Mouse (Mus musculus): ENCODE results near the gene Dctn2. TPM values are rescaled to one million over a fixed set of nuclear protein-coding genes. Genes with fewer than 3 reads are reported as not detected.

Gene Dctn2
- total RNA-seq, 1 experiment from 2014 or later, result 104 TPM

DNA sequence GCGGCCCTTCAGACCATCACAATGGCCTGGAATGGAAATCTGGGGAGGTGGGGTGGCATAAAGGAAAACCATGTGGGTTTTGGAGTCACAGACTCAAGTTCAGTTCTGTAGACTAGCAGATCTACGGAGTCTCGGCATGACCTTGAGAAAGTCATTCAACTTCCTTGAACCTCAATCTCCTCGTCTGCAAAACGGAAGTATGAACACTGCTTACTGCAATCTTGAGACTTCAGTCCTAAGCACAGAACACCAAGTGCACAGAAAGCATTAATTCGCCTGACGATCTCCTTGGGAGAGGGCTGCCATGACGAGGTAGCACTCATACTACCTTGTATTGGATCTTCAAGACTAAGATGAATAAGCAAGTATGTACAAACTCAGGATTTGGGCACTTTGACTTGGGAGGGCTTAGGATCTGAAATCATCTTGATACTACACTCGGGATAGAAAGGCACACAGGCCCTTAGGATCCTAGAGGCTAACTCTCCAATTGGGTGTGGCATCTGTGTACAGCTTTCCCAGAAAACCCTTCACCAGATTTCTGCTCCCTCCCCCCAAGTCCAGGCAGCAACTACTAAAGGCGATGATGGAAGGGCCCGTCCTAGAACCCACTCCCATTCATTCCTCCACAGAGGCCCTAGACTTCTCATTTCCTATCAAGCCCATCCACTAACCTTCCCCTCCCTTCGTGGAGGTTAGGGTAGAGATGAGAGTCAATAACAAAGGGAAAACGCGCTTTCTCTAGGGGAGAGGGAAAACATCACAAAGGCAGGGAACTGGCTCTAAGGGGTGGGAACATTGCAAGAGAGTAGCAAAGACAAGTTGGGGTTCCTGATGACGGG, 4.2 kb upstream of the Dctn2 start:
- ATAC-seq (replicated peaks; ENCODE audit: insufficient number of reproducible peaks, low FRiP score, low TSS enrichment, poor library complexity, severe bottlenecking), result no peak

DNA sequence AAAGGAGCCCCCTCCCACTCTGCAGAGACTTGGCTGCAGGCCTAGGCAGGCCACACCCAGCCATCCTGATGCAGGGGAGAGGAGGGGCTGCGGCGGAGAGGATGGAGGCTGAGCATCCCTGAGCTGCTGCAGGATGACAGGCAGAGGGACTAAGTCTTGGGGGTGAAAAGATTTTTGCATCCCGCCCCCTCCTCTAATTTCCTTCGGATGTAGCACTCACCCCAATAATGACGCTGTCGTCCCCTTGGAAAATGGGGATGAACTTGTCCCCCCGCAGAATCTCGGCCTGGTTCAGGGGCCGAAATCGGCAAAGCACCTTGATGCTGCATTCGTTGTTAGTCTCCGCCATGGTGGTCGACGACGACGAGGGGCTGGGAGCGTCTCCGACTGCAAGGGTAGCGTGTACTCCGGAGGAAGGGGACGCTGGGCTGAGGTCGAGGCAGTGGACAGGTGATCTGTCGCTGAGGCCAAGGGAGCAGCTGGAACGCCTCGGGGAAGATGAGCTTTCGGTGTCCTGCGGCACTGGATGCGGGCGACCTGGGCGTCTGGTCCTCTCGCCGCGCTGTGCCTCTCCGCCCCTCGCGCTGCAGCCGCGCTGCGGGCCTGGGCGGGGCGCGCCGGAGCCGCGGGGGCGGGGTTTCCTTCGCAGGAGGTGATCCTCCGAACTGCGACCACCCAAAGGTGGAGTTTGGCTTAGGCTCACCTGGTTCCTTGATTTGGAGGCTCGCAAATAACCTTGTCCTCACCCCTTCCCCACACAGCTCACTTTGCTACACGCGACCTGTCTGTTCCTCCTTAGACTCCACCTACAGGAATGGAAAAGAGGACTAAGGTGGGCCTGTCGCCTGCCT, 3.4 kb upstream of the Dctn2 start, which contains the start of gene Kif5a:
Gene Kif5a (minus strand): TSS at position 801 of the 851 bp plus-strand sequence.
- no peak for ATAC-seq (replicated peaks; ENCODE audit: insufficient number of reproducible peaks, low FRiP score, low TSS enrichment, poor library complexity, severe bottlenecking)

DNA sequence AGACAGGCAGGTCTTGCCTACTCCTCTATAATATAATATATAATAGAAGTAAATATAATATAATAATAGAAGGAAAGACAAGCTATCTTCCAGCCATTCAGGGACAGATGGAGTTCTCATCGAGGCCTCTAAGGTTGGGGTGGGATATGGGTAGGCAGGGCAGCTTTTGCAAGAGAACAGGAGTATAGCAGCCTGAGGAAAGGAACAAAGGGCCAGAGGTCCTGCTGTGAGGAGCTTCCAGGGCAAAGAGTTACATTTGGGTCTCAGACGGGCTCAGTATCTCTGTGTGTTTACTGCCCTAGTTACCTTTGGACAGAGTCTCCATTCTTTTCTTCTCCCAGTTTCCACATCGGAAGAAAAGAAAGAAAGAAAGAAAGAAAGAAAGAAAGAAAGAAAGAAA, 2.5 kb upstream of the Dctn2 start:
- ATAC-seq (replicated peaks; ENCODE audit: insufficient number of reproducible peaks, low FRiP score, low TSS enrichment, poor library complexity, severe bottlenecking), result no peak

DNA sequence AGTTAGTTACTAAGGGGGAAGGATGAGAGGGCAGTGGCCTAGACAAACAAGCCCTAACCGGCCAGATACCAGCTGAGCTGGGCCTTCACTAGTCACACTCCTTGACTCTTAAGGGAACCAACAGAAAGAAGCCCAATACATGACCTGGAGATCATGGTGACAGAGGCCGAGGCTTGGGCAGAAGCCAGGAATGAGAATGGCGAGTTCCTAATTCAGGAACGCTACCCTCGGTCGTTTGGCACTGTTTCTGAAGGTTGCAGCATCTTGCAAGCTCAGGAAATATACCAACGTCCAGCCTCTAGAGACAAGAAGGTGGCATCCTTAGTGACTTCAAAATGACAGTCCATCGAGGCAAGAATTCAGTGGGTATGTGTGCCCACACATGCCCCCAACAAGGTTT, 1.8 kb upstream of the Dctn2 start:
- no peak for ATAC-seq (replicated peaks; ENCODE audit: insufficient number of reproducible peaks, low FRiP score, low TSS enrichment, poor library complexity, severe bottlenecking)

DNA sequence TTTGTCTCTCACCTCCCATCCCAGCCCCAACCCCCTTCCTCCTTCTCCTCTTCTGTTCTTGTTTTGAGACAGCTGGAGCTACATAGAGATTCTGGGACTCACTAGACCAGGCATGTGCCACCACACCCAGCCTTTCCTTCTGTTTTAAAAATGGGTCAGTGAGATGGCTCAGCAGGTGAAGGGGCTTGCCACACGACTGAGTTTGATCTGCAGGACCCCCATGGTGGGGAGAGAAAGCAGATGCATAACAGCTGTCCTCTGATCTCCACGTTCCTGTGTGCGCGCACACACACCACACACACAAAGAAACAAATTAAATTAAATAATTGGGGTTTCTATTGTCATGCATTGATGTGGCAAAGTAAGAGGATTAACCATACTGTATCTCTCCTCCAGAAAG, 1.2 kb upstream of the Dctn2 start:
- ATAC-seq (replicated peaks; ENCODE audit: insufficient number of reproducible peaks, low FRiP score, low TSS enrichment, poor library complexity, severe bottlenecking), result no peak

DNA sequence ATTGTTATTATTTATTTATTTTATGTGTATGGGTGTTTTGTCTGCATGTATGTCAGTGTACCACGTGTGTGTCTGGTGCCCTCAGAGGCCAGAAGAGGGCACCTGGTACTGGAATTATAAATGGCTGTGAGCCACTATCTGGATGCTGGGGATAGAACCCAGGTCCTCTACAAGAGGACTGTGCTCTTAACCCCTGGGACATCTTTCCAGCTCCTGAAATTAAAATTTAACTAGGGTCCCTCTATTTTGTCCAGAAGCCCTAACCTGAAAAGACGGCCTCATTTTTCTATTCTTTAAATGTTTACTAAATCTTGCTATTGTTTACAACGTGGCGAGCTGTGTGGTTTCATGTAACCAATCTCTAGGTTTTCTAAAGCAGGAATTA, 449 bp upstream of the Dctn2 start:
- ATAC-seq (replicated peaks; ENCODE audit: insufficient number of reproducible peaks, low FRiP score, low TSS enrichment, poor library complexity, severe bottlenecking), result no peak

DNA sequence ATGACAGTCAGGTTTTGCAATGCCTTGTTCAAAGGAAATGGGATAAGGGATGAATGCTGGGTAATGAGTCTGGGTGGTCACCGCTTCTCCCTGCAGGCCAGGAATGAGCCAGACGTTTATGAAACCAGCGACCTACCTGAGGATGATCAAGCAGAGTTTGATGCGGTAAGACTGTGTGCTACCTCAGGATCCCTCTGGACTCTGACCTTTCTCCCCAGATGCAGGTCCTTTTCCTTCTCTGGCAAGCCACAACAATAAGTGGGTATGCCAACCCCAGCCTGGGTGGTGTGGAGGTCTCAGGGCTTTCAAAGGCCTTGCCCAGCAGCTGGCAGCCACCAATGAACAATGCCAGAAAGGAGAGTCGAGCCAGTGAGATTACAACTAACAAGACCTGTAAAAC, 1.1 kb downstream of the Dctn2 start:
- no peak for ATAC-seq (replicated peaks; ENCODE audit: insufficient number of reproducible peaks, low FRiP score, low TSS enrichment, poor library complexity, severe bottlenecking)

DNA sequence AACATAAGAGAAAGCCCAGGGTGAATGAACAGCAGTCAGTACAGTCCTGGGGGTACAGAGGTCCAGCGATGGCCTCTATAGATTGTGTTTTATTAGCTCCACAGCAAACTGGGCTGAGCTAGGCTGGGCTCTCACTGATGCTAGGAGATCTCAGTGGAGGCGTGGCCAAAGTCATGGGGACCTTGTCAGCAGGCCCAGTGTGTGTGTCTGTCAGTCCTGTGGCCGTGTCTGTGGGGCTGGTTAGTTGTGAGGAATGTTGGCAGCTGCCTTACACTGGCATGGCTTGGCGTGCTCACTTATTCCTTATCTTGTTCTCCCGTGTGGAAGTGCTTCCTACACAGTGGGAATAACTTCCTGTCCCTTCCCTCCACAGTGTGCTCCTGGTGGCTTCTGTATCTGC, 2.2 kb downstream of the Dctn2 start:
- no peak for ATAC-seq (replicated peaks; ENCODE audit: insufficient number of reproducible peaks, low FRiP score, low TSS enrichment, poor library complexity, severe bottlenecking)

DNA sequence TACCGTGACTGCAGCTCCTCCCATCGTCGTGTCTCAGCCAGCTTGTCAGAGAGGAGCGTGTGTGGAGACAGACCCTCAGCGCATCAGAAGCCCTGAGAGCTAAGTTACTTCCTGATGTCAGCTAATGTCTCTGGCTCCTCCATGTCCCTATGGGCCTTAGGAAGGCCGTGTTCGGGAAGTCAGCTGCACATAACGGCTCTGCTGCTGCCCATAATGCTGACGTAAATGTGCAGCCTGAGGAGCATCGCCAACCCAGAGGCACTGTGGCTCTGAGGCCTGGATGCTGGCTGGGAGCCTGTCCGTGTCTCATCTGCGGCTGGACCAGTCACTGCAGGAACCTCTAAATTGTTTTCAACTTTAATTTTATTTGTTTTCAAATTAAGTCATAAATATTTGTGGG, 2.9 kb downstream of the Dctn2 start:
- ATAC-seq (replicated peaks; ENCODE audit: insufficient number of reproducible peaks, low FRiP score, low TSS enrichment, poor library complexity, severe bottlenecking), result no peak

DNA sequence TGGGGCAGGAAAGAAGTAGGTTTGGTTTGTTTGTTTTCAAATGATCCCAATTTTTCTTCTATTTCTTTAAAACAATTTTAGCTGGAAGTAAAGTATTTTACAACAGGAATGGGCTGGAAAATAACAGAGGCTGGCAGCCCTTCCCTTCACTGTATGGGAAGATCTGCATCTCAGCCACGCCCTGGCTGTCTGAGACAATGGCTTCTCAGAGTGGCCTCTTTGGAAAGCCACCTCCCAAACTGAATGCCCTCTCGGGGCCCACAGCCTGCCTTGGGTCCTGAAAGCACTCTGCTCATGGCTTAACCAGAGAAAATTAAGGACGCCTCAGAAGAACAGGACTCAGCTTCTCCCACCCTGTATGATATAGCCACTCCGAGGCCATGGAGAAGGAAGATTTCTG, 3.7 kb downstream of the Dctn2 start:
- ATAC-seq (replicated peaks; ENCODE audit: insufficient number of reproducible peaks, low FRiP score, low TSS enrichment, poor library complexity, severe bottlenecking), result no peak

DNA sequence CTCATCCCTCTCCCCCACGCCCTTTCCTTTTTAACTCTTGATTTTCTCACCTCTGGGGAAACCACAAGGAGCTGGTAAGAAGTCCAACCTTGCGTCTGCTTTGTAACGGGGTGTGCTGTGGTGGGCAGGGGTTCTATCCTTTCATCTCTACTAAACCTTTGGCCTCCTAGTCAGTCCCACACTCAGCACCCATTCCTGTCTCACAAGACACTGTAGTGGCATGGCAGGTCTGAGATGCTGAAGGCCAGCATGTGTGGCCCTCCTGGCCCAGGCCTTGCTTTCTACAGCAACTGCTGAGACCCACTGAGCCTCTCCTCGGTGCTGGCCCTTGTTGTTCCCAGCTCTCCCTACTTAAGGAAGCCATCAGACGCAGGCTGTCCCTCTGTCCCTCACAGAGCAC, 6.2 kb downstream of the Dctn2 start:
- no peak for ATAC-seq (replicated peaks; ENCODE audit: insufficient number of reproducible peaks, low FRiP score, low TSS enrichment, poor library complexity, severe bottlenecking)

DNA sequence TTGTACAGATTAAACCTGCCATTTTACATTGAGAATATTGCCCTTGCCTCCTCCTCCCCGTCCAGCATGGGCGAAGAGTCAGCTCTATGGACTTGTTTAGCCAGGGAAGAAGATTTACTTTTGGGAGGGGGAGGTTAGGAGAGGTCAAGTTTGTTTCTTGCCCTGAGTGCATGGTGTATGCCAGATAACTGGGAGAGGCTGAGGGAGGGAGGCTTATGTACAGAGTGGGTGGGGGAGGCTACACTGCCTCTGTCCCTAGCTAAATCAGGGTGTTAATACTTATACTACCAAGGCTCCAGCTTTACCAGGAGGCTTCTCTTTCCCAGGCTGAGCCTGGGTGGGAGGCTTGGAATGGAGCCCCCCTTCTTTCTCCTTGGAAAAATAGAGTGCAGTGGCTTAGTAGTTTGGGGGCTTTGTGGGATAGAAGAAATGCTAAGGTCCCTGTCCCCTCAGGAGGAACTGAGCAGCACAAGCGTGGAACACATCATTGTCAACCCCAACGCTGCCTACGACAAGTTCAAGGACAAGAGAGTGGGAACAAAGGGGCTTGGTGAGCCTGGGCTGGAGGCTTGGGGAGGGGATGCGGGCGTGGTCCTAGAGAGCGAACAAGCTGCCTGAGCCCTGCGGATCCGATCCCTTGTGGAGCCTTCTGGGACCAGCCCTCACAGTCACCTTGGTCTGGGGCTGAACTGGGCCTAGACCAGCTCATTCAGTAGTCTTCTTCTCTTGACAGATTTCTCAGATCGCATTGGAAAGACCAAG, 8.3 kb downstream of the Dctn2 start:
- ATAC-seq (replicated peaks; ENCODE audit: insufficient number of reproducible peaks, low FRiP score, low TSS enrichment, poor library complexity, severe bottlenecking), result no peak

DNA sequence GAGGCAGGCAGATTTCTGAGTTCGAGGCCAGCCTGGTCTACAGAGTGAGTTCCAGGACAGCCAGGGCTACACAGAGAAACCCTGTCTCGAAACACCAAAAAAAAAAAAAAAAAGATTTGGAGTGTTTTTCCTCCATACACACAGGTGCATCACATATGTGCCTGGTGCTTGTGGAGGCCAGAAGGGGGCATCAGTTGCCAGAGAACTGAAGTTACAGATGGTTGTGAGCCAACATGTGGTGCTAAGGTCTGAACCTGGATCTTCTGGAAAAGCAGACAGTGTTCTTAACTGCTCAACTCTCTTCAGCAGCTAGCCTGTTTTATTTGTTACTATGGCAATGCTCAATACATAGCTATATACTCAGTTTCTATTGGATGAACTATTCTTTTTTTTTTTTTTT, 13.6 kb downstream of the Dctn2 start:
- ATAC-seq (replicated peaks; ENCODE audit: insufficient number of reproducible peaks, low FRiP score, low TSS enrichment, poor library complexity, severe bottlenecking), result no peak

DNA sequence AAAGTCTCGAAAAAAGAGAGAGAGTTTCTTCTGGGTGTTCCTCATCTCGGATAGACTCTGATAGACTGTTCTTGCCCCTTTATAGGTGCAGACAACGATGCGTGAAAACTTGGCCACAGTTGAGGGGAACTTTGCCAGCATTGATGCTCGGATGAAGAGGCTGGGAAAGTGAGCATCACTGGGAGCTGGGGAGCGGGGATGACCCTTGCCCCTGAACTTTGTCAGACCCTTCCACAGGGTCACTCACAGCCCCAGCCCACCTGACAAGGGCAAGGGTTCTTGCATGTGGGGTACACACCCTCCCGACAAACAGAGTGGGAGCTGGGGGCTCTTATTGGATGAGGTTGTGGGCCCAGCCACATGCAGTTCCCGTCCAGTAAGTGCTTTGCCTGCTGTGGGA, 15.1 kb downstream of the Dctn2 start:
- no peak for ATAC-seq (replicated peaks; ENCODE audit: insufficient number of reproducible peaks, low FRiP score, low TSS enrichment, poor library complexity, severe bottlenecking)

DNA sequence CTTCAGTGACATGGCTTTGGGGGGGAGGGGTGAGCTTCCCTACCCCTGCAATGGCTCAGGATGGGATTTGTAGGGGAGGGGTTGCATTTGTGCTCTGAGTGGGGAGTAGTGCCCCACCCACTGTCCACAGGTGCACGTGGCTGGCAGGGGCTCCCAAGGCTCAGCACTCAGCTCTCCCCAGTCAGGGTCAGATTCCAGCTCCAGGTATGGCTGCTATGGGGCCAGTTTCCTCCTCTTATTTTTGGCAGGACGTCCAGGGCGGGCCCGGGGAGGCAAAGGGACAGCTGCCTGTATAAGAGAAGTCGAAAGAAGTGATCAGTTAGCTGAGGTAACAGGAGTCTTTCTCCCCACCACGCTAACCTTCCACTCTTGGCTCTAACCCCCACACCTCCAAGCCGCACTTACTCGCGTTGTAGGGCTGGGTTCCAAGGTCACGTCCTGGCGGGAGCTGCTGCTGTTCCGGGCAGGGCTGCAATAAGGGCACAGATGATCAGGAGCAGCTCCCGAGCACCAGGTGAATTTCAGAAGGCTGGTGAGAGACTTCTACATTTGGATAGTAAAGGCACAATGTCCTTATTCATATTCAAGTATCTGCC, 16.6 kb downstream of the Dctn2 start:
- ATAC-seq (replicated peaks; ENCODE audit: insufficient number of reproducible peaks, low FRiP score, low TSS enrichment, poor library complexity, severe bottlenecking), result no peak

DNA sequence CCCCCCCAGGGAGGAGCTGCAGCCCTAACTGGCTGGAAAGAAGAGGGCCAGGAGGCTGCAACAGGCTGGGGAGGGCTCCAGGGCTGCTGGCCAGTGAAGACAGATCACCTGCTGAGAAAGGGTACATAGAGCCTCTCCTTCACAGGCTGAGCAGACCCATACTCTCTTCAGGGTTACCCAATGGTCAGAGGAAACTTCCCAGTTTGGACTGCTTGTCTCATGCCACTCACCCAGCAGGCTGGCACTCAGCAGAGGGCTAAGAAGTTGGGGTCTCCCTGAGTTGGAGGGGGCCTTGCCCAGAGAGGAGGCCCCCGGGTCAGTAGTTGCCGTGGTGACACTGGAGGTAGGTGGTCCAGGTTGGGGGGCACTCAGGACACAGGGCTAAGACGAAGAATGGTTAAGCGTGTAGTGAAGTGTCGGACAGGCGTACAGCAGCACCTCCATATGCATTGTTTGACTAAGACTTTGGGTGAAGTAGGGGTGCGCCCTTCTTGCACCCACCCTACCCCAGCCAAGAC, 18.0 kb downstream of the Dctn2 start:
- ATAC-seq (replicated peaks; ENCODE audit: insufficient number of reproducible peaks, low FRiP score, low TSS enrichment, poor library complexity, severe bottlenecking), result no peak

DNA sequence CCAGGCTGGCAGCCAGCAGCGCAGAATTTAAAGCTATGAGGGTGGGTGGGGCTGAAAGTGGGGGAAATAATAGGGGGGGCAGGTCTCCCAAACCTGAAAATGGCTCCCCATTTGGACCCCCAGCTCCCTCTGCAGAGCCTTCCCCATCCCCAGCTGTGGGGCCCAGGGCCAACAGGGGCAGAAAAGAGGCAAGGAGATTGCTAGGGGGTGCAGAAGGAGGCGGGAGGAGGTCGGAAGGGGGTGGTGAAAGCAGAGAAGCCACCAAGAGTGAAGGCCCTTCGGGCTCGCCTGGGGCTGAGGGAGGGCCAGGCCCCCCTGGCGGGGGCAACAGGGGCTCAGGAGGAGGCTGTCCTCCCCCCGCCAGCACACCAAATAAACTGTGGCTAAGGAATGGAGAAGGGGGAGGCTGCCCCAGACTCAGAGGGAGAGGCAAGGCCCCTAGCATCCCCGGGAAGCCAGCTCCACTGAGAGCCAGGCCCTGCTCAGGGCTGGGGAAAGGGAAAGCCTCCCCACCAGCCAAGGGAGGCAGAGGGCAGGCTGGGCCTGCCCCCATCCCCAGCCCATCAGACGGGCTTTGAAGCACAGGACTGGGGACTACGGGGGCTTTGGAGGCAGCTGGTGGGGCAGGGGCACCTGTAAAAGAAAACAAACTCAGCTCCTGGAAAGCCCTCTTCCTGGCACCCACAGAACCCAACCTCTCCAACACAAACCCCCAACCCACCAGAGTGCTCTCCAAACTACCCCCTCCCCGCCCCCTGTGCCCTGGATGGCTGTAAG, 18.7 kb downstream of the Dctn2 start:
- no peak for ATAC-seq (replicated peaks; ENCODE audit: insufficient number of reproducible peaks, low FRiP score, low TSS enrichment, poor library complexity, severe bottlenecking)

DNA sequence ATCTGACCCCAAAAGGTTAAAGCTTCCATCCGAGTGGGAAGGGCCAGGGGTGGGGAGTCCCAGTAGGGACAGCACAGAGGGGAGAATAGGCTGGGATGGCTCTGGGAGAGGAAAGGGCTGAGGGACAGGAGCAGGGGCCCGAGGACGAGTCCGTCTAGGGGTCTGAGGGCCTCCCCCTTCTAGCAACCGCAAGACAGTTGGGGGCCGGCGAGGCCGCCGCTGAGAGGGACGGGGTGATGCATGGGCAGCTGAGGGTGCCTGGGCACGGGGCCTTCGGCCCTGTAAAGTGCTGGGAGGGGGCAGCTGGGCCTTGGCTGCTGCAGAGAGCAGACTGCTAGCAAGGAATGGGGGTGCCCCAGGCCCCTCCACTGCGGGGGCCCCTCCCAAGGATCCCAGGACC, 19.5 kb downstream of the Dctn2 start:
- no peak for ATAC-seq (replicated peaks; ENCODE audit: insufficient number of reproducible peaks, low FRiP score, low TSS enrichment, poor library complexity, severe bottlenecking)

Measured in monocyte, adult 5-6 weeks (primary cell).